ENCODE assay signal across 15 mouse cellular contexts in the genomic region with DNA sequence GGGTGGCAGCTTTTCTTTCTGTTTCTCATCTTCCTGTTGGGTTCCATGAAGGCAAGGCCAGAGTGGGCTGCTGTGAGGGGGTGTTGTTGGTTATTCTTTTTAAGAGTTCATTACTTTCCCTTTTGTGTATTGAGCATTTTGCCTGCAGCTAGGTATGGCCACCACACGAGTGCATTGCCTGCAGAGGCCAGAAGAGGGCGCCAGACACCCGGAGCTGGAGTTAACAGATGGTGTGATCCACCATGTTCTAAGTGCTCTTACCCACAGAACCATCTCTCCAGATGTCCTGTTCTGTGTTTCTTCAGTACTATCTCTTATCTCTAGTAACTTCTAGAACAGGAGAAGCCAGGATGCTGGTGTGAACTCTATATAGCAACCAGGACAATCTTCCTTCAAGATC.
DNase-seq lines count a peak whose midpoint lies in the region; ATAC-seq and TF ChIP-seq lines count a peak whose summit lies in the region.
"Had no signal": no experiment of that assay in that cellular context is flagged by ENCODE, and none has a peak within 500 bp of the region (broad histone marks: within the 10 kb centered on the region; RNA-seq: fewer than 3 reads in every experiment).

No protein-coding gene starts in this region.

- TF ChIP-seq RAD21 in MEL (IDR thresholded peaks at IDR 0.05; ENCODE audit: low read depth, low read length) = no peak

- no peaks in the 10 kb centered on the region for H3K36me3 ChIP-seq in hindbrain, postnatal 0 days (ENCODE audit: insufficient read depth, low read length)
- H3K36me3 ChIP-seq in hindbrain, embryonic 14.5 days (replicated peaks; ENCODE audit: control insufficient read depth, insufficient read depth) = no peaks in the 10 kb centered on the region
- no peaks in the 10 kb centered on the region for H3K36me3 ChIP-seq in lung, postnatal 0 days (ENCODE audit: insufficient read depth, low read length)
- H3K36me3 ChIP-seq in MEL (ENCODE audit: control insufficient read depth in 1 of 2, insufficient read depth in 2 of 2, low read length in 2 of 2) = no peaks in the 10 kb centered on the region
- H3K36me3 ChIP-seq in testis, adult 2 months (ENCODE audit: control insufficient read depth, insufficient read depth, low read length) = no peaks in the 10 kb centered on the region
- H3K36me3 ChIP-seq: forebrain, embryonic 15.5 days; heart, embryonic 10.5 days; midbrain, embryonic 13.5 days had no signal

- H3K27ac ChIP-seq in hindbrain, postnatal 0 days = no peak overlapping the region
- no peak overlapping the region for H3K27ac ChIP-seq in hindbrain, embryonic 14.5 days
- no peak overlapping the region for H3K27ac ChIP-seq in lung, postnatal 0 days (ENCODE audit: low read length)
- no peak overlapping the region for H3K27ac ChIP-seq in MEL (ENCODE audit: control insufficient read depth, low read depth, low read length)
- H3K27ac ChIP-seq in testis, adult 2 months (ENCODE audit: control insufficient read depth, insufficient read depth, low read depth, low read length) = no peak overlapping the region
- H3K27ac ChIP-seq: forebrain, embryonic 15.5 days; heart, embryonic 10.5 days; midbrain, embryonic 13.5 days had no signal

- H3K4me3 ChIP-seq in hindbrain, postnatal 0 days (ENCODE audit: low read length) = no peak overlapping the region
- H3K4me3 ChIP-seq in hindbrain, embryonic 14.5 days (replicated peaks; ENCODE audit: low read length) = no peak overlapping the region
- H3K4me3 ChIP-seq in lung, postnatal 0 days (ENCODE audit: low read depth, low read length) = no peak overlapping the region
- H3K4me3 ChIP-seq in MEL (ENCODE audit: control insufficient read depth in 1 of 2, insufficient read depth in 1 of 2, low read depth in 2 of 2, low read length in 2 of 2) = no peak overlapping the region
- H3K4me3 ChIP-seq in testis, adult 2 months (ENCODE audit: control insufficient read depth, low read depth, low read length) = no peak overlapping the region
- H3K4me3 ChIP-seq: forebrain, embryonic 15.5 days; heart, embryonic 10.5 days; midbrain, embryonic 13.5 days had no signal

- 62% methylated on average over 3 of the region's 3 CpGs for WGBS in hindbrain, postnatal 0 days
- 80% methylated on average over 3 of the region's 3 CpGs for WGBS in hindbrain, embryonic 14.5 days
- 67% methylated on average over 3 of the region's 3 CpGs for WGBS in lung, postnatal 0 days

- H3K9ac ChIP-seq in hindbrain, postnatal 0 days (replicated peaks; ENCODE audit: low read length) = no peak overlapping the region
- no peak overlapping the region for H3K9ac ChIP-seq in hindbrain, embryonic 14.5 days
- H3K9ac ChIP-seq in lung, postnatal 0 days (replicated peaks; ENCODE audit: low read depth) = no peak overlapping the region
- H3K9ac ChIP-seq in MEL (ENCODE audit: control insufficient read depth, low read depth, low read length, poor library complexity, severe bottlenecking) = no peak overlapping the region
- H3K9ac ChIP-seq: forebrain, embryonic 15.5 days; midbrain, embryonic 13.5 days had no signal

- no peaks in the 10 kb centered on the region for H3K27me3 ChIP-seq in hindbrain, postnatal 0 days (ENCODE audit: insufficient read depth, low read length)
- H3K27me3 ChIP-seq in hindbrain, embryonic 14.5 days (ENCODE audit: control insufficient read depth, insufficient read depth, low read length) = no peaks in the 10 kb centered on the region
- H3K27me3 ChIP-seq in lung, postnatal 0 days (replicated peaks; ENCODE audit: insufficient read depth, low read length) = no peaks in the 10 kb centered on the region
- no peaks in the 10 kb centered on the region for H3K27me3 ChIP-seq in MEL (ENCODE audit: control insufficient read depth in 1 of 2, insufficient read depth in 2 of 2, low read length in 2 of 2)
- no peaks in the 10 kb centered on the region for H3K27me3 ChIP-seq in testis, adult 2 months (ENCODE audit: control insufficient read depth, insufficient read depth, low read length)
- H3K27me3 ChIP-seq: forebrain, embryonic 15.5 days; midbrain, embryonic 13.5 days had no signal

- TF ChIP-seq CTCF in hindbrain, postnatal 0 days (IDR thresholded peaks at IDR 0.05; ENCODE audit: low read depth) = peak; percentile 56
- peak; percentile 37 for TF ChIP-seq CTCF in lung, postnatal 0 days (IDR thresholded peaks at IDR 0.05)
- peak; percentile 2 to 39 (median 15); a peak in 1 of 6 replicates for TF ChIP-seq CTCF in MEL (IDR thresholded peaks at IDR 0.05 in 2 of 3, conservative IDR thresholded peaks at IDR 0.05 in 1 of 3; ENCODE audit: control insufficient read depth in 1 of 3, insufficient read depth in 1 of 3, low read depth in 2 of 3, low read length in 3 of 3, poor library complexity in 1 of 3, severe bottlenecking in 1 of 3)
- peak; percentile 92 for TF ChIP-seq CTCF in testis, adult 2 months (IDR thresholded peaks at IDR 0.05; ENCODE audit: control insufficient read depth, insufficient read depth, insufficient replicate concordance, low read depth, low read length)

- no peak for ATAC-seq in hindbrain, postnatal 0 days
- no peak for ATAC-seq in hindbrain, embryonic 14.5 days (ENCODE audit: low FRiP score)
- ATAC-seq in lung, postnatal 0 days = no peak
- ATAC-seq: forebrain, embryonic 15.5 days; inflammation-experienced regulatory T-cells, adult 6 months; midbrain, embryonic 13.5 days had no signal

- TF ChIP-seq EP300 in lung, postnatal 0 days (IDR thresholded peaks at IDR 0.05) = no peak
- TF ChIP-seq EP300 in MEL (IDR thresholded peaks at IDR 0.05; ENCODE audit: low read depth in 1 of 2, low read length in 2 of 2) = no peak

- no peak for DNase-seq in hindbrain, postnatal 0 days (ENCODE audit: low spot score)
- DNase-seq in hindbrain, embryonic 14.5 days (ENCODE audit: low spot score) = no peak
- DNase-seq in lung, postnatal 0 days (ENCODE audit: low spot score) = no peak
- no peak for DNase-seq in lung, postnatal 25 days (ENCODE audit: low spot score)
- DNase-seq in MEL (ENCODE audit: low read depth, low spot score) = no peak
- DNase-seq in urinary bladder, adult 2 months (ENCODE audit: low spot score) = no peak
- DNase-seq: adrenal gland, postnatal 25 days; heart, postnatal 4 days; kidney, postnatal 14 days; lung, postnatal 36 days had no signal

- H3K9me3 ChIP-seq in hindbrain, postnatal 0 days (ENCODE audit: low read length) = no peaks in the 10 kb centered on the region
- no peaks in the 10 kb centered on the region for H3K9me3 ChIP-seq in hindbrain, embryonic 14.5 days (ENCODE audit: control insufficient read depth, low read length)
- no peaks in the 10 kb centered on the region for H3K9me3 ChIP-seq in lung, postnatal 0 days (ENCODE audit: low read length)
- H3K9me3 ChIP-seq in MEL (replicated peaks; ENCODE audit: insufficient read depth, low read length) = no peaks in the 10 kb centered on the region
- H3K9me3 ChIP-seq: forebrain, embryonic 15.5 days; heart, embryonic 10.5 days; midbrain, embryonic 13.5 days had no signal

- no peaks in the 10 kb centered on the region for H3K79me2 ChIP-seq in MEL (ENCODE audit: control insufficient read depth, insufficient read depth, low read length, poor library complexity)

- no peak overlapping the region for H3K4me2 ChIP-seq in hindbrain, postnatal 0 days (ENCODE audit: low read depth, low read length)
- H3K4me2 ChIP-seq in hindbrain, embryonic 14.5 days (replicated peaks) = no peak overlapping the region
- H3K4me2 ChIP-seq in lung, postnatal 0 days (replicated peaks; ENCODE audit: low read depth, low read length) = no peak overlapping the region
- H3K4me2 ChIP-seq: forebrain, embryonic 15.5 days; midbrain, embryonic 13.5 days had no signal

- H3K4me1 ChIP-seq in hindbrain, postnatal 0 days (ENCODE audit: insufficient read depth, low read length) = no peaks in the 10 kb centered on the region
- H3K4me1 ChIP-seq in hindbrain, embryonic 14.5 days (replicated peaks; ENCODE audit: control insufficient read depth, insufficient read depth, low read length) = 0 out of 2 replicates have a peak, but pooled peaks cover 3% of the 10 kb centered on the region
- H3K4me1 ChIP-seq in lung, postnatal 0 days (ENCODE audit: insufficient read depth, low read depth, low read length) = no peaks in the 10 kb centered on the region
- H3K4me1 ChIP-seq in MEL (ENCODE audit: control insufficient read depth in 1 of 2, insufficient read depth in 2 of 2, low read length in 2 of 2) = no peaks in the 10 kb centered on the region
- no peaks in the 10 kb centered on the region for H3K4me1 ChIP-seq in testis, adult 2 months (ENCODE audit: control insufficient read depth, insufficient read depth, low read length)
- H3K4me1 ChIP-seq: forebrain, embryonic 15.5 days had no signal

- no peak for TF ChIP-seq POLR2A in MEL (IDR thresholded peaks at IDR 0.05; ENCODE audit: control insufficient read depth in 1 of 2, insufficient read depth in 1 of 2, low read depth in 1 of 2, low read length in 2 of 2, poor library complexity in 1 of 2)
- no peak for TF ChIP-seq POLR2A in testis, adult 2 months (IDR thresholded peaks at IDR 0.05; ENCODE audit: control insufficient read depth, low read depth, low read length)

TF ChIP-seq in MEL, 35 proteins besides CTCF, POLR2A, EP300 and RAD21:
- TF ChIP-seq MAZ (IDR thresholded peaks at IDR 0.05; ENCODE audit: low read depth, low read length) (no peak), CHD1 (IDR thresholded peaks at IDR 0.05; ENCODE audit: low read depth, low read length) (no peak), KAT2A (conservative IDR thresholded peaks at IDR 0.05; ENCODE audit: low read depth, low read length) (no peak), BHLHE40 (IDR thresholded peaks at IDR 0.05; ENCODE audit: borderline replicate concordance, low read depth, low read length) (no peak), TAL1 (IDR thresholded peaks at IDR 0.05; ENCODE audit: low read length) (no peak), POLR2AphosphoS2 (IDR thresholded peaks at IDR 0.05; ENCODE audit: low read length) (no peak), SIN3A (IDR thresholded peaks at IDR 0.05; ENCODE audit: low read length) (no peak), MAFK (IDR thresholded peaks at IDR 0.05; ENCODE audit: borderline replicate concordance, low read depth, low read length) (no peak), HCFC1 (IDR thresholded peaks at IDR 0.05; ENCODE audit: low read depth, low read length) (no peak), ELF1 (IDR thresholded peaks at IDR 0.05; ENCODE audit: low read depth, low read length) (no peak), GABPA (IDR thresholded peaks at IDR 0.05; ENCODE audit: low read depth, low read length) (no peak), MEF2A (IDR thresholded peaks at IDR 0.05; ENCODE audit: extremely low read depth, insufficient replicate concordance, low read depth, low read length, poor library complexity, severe bottlenecking) (no peak), MYB (IDR thresholded peaks at IDR 0.05; ENCODE audit: low read depth, low read length) (no peak), RCOR1 (IDR thresholded peaks at IDR 0.05; ENCODE audit: low read depth, low read length) (no peak), ZC3H11A (IDR thresholded peaks at IDR 0.05; ENCODE audit: low read depth, low read length) (no peak)

Comparison
In these comparisons a context has a peak if more than half of its experiments do, and no peak if none do; other contexts are left out.
1. CTCF ChIP-seq: peak in every context shown above with its lines; median percentile 92 in testis, adult 2 months; 56 in hindbrain, postnatal 0 days; 37 in lung, postnatal 0 days; 15 in MEL.